Mouse (Mus musculus) adrenal gland, postnatal 36 days (tissue): ENCODE data around the gene Ppm1j. TPM values are rescaled to one million over a fixed set of nuclear protein-coding genes. Genes with fewer than 3 reads are reported as not detected.

ENCODE experiments used
- DNase-seq, 2 experiments: peaks; one replicate each; pipeline ENCODE4 v3.0.0; 2021; ENCODE audit warnings: mixed read lengths in 1 of 2
- total RNA-seq, 2 experiments: library from RNA; stranded (reverse); gene quantifications; 2 replicates each; pipeline ENCODE4 v1.2.3; 2021

The Ppm1j gene
- total RNA-seq, 2 experiments from 2014 or later: 4.6 to 6.6 TPM

GRCm38 (mm10) chr3:104783971-104784500 is 3.2 kb downstream of the Ppm1j start:
- DNase-seq: no peak

- DNase-seq: no peak
Observed at GRCm38 (mm10) chr3:104785284-104785683, 4.4 kb downstream of the Ppm1j start.

- DNase-seq: no peak
Observed at GRCm38 (mm10) chr3:104788075-104788474, 7.2 kb downstream of the Ppm1j start, which contains the start of gene Rhoc. Rhoc (plus strand) TSS chr3:104788375.

GRCm38 (mm10) chr3:104788561-104789311 is 7.9 kb downstream of the Ppm1j start:
- peak; percentile 86 to 92 for DNase-seq

GRCm38 (mm10) chr3:104789312-104789605 is 8.4 kb downstream of the Ppm1j start:
- DNase-seq: peak; percentile 20 to 26

GRCm38 (mm10) chr3:104789822-104790221 is 9.0 kb downstream of the Ppm1j start:
- peak; percentile 54 to 60 for DNase-seq

GRCm38 (mm10) chr3:104790401-104790937 is 9.6 kb downstream of the Ppm1j start:
- peak in 1 of 2 experiments; percentile 42 for DNase-seq

GRCm38 (mm10) chr3:104791017-104791416 is 10.2 kb downstream of the Ppm1j start:
- peak in 1 of 2 experiments; percentile 13 for DNase-seq

GRCm38 (mm10) chr3:104791671-104792070 is 10.8 kb downstream of the Ppm1j start:
- DNase-seq: no peak

GRCm38 (mm10) chr3:104792360-104793270 is 11.8 kb downstream of the Ppm1j start:
- DNase-seq: no peak

GRCm38 (mm10) chr3:104793871-104794828 is 13.3 kb downstream of the Ppm1j start:
- peak; percentile 88 to 92 for DNase-seq

- DNase-seq: peak in 1 of 2 experiments; percentile 18
Observed at GRCm38 (mm10) chr3:104794953-104795470, 14.2 kb downstream of the Ppm1j start.

- DNase-seq: peak; percentile 32 to 40
Observed at GRCm38 (mm10) chr3:104795661-104796340, 14.9 kb downstream of the Ppm1j start.

GRCm38 (mm10) chr3:104796430-104797082 is 15.7 kb downstream of the Ppm1j start:
- DNase-seq: no peak

- DNase-seq: no peak
Observed at GRCm38 (mm10) chr3:104800681-104801080, 19.8 kb downstream of the Ppm1j start.

GRCm38 (mm10) chr3:104801481-104801880 is 20.6 kb downstream of the Ppm1j start:
- DNase-seq: no peak

GRCm38 (mm10) chr3:104804312-104804711 is 23.5 kb downstream of the Ppm1j start:
- no peak for DNase-seq

- DNase-seq: no peak
Observed at GRCm38 (mm10) chr3:104805539-104805938, 24.7 kb downstream of the Ppm1j start.

- no peak for DNase-seq
Observed at GRCm38 (mm10) chr3:104811752-104812151, 30.9 kb downstream of the Ppm1j start.

GRCm38 (mm10) chr3:104812254-104812653 is 31.4 kb downstream of the Ppm1j start:
- DNase-seq: no peak
